Mouse (Mus musculus): ENCODE results near the gene Ptges. TPM values are rescaled to one million over a fixed set of nuclear protein-coding genes. Genes with fewer than 3 reads are reported as not detected.
"Not testable (repeated sequence)": the region's sequence is repeated elsewhere in the genome, so short reads cannot be mapped to it uniquely, and the experiment has no call there.

Gene Ptges
- polyA plus RNA-seq, 1 experiment from 2014 or later, result 4.4 TPM

DNA sequence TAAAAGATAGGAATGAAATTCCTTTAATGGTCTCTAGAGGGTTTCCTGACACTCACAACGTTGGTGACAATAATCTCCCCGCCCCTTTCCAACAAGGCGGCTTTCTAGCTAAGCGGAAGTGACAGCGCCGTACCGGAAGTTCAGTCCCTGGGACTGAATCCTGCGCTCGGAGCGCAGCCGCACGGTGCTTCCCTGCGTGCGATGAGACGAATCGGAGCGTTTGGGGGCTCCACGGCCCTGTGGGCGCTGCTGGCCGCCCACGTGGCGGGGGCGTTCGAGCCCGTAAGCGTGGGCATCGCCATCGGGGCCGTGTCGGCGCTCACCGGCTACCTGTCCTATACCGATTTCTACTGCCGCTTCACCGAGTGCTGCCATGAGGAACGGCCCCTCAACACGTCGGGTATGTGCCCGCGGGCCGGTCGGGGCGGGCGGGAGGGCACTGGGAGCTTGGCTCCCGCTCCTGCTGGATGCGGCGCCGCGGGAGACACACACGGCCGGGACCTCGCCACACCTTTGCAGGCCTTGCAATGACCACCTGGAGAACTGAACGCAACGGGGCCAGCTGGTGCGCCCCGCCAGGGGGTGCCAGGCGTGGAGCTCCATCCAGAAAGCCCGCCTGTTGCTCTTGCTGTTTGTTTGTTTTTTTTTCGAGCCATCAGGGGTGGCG is 23.3 kb upstream of the Ptges start, which contains the start of gene Tor1b:
TSS of gene Tor1b (plus strand) at position 136 of the 667 bp plus-strand sequence.
- peak within 1 kb of the TSS; percentile 86 for H3K4me3 ChIP-seq (replicated peaks; ENCODE audit: low read length)
- H3K27ac ChIP-seq (ENCODE audit: low read length), result peak within 1 kb of the TSS; percentile 84
- peak; percentile 97 for ATAC-seq
- H3K27me3 ChIP-seq (replicated peaks; ENCODE audit: control insufficient read depth, insufficient read depth, low read length), result no peaks in the 10 kb centered on the region
- WGBS, result under 1% methylated on average over 60 of the region's 60 CpGs
- H3K4me1 ChIP-seq (replicated peaks; ENCODE audit: control insufficient read depth, insufficient read depth, low read length), result peaks cover 20% of the 10 kb centered on the region
- peak within 1 kb of the TSS; percentile 86 for H3K9ac ChIP-seq (replicated peaks; ENCODE audit: low read depth, low read length)
- peaks cover 10% of the 10 kb centered on the region for H3K36me3 ChIP-seq (ENCODE audit: control insufficient read depth, insufficient read depth)
- no peaks in the 10 kb centered on the region for H3K9me3 ChIP-seq (ENCODE audit: control insufficient read depth, low read length)
- peak within 1 kb of the TSS; percentile 93 for H3K4me2 ChIP-seq (ENCODE audit: low read length)

- peak overlapping the region; percentile 71 for H3K27ac ChIP-seq (ENCODE audit: low read length)
- peak overlapping the region; percentile 93 for H3K4me2 ChIP-seq (ENCODE audit: low read length)
- peaks cover 7% of the 10 kb centered on the region for H3K36me3 ChIP-seq (ENCODE audit: control insufficient read depth, insufficient read depth)
- H3K4me3 ChIP-seq (replicated peaks; ENCODE audit: low read length), result peak overlapping the region; percentile 86
- H3K9ac ChIP-seq (replicated peaks; ENCODE audit: low read depth, low read length), result peak overlapping the region; percentile 86
- peaks cover 20% of the 10 kb centered on the region for H3K4me1 ChIP-seq (replicated peaks; ENCODE audit: control insufficient read depth, insufficient read depth, low read length)
- 22% methylated on average over 5 of the region's 5 CpGs for WGBS
- ATAC-seq, result no peak
- no peaks in the 10 kb centered on the region for H3K27me3 ChIP-seq (replicated peaks; ENCODE audit: control insufficient read depth, insufficient read depth, low read length)
- no peaks in the 10 kb centered on the region for H3K9me3 ChIP-seq (ENCODE audit: control insufficient read depth, low read length)
Measured at GRCm38 (mm10) chr2:30952457-30952823, 22.8 kb upstream of the Ptges start.

- H3K27me3 ChIP-seq (replicated peaks; ENCODE audit: control insufficient read depth, insufficient read depth, low read length), result no peaks in the 10 kb centered on the region
- peak overlapping the region; percentile 49 for H3K4me2 ChIP-seq (ENCODE audit: low read length)
- no peaks in the 10 kb centered on the region for H3K9me3 ChIP-seq (ENCODE audit: control insufficient read depth, low read length)
- ATAC-seq, result peak; percentile 79; the same call in 1 of the 2 replicates
- peak overlapping the region; percentile 36 for H3K4me3 ChIP-seq (replicated peaks; ENCODE audit: low read length)
- peaks cover 5% of the 10 kb centered on the region; the same call in 1 of the 2 replicates for H3K4me1 ChIP-seq (replicated peaks; ENCODE audit: control insufficient read depth, insufficient read depth, low read length)
- no peak overlapping the region for H3K27ac ChIP-seq (ENCODE audit: low read length)
- peak overlapping the region; percentile 39; the same call in 1 of the 2 replicates for H3K9ac ChIP-seq (replicated peaks; ENCODE audit: low read depth, low read length)
- H3K36me3 ChIP-seq (ENCODE audit: control insufficient read depth, insufficient read depth), result no peaks in the 10 kb centered on the region
- 30% methylated on average over 16 of the region's 16 CpGs for WGBS
Measured at GRCm38 (mm10) chr2:30942603-30943011, 12.9 kb upstream of the Ptges start.

GRCm38 (mm10) chr2:30942116-30942515 is 12.5 kb upstream of the Ptges start:
- WGBS, result 48% methylated on average over 7 of the region's 7 CpGs
- not testable (repeated sequence) for H3K9ac ChIP-seq (replicated peaks; ENCODE audit: low read depth, low read length); H3K27ac ChIP-seq (ENCODE audit: low read length); H3K4me1 ChIP-seq (replicated peaks; ENCODE audit: control insufficient read depth, insufficient read depth, low read length); ATAC-seq; H3K36me3 ChIP-seq (ENCODE audit: control insufficient read depth, insufficient read depth); H3K27me3 ChIP-seq (replicated peaks; ENCODE audit: control insufficient read depth, insufficient read depth, low read length); H3K4me3 ChIP-seq (replicated peaks; ENCODE audit: low read length); H3K9me3 ChIP-seq (ENCODE audit: control insufficient read depth, low read length); H3K4me2 ChIP-seq (ENCODE audit: low read length)

GRCm38 (mm10) chr2:30941586-30941985 is 11.9 kb upstream of the Ptges start:
- no peak overlapping the region for H3K27ac ChIP-seq (ENCODE audit: low read length)
- no peak for ATAC-seq
- no peaks in the 10 kb centered on the region for H3K9me3 ChIP-seq (ENCODE audit: control insufficient read depth, low read length)
- no peak overlapping the region for H3K9ac ChIP-seq (replicated peaks; ENCODE audit: low read depth, low read length)
- no peak overlapping the region for H3K4me3 ChIP-seq (replicated peaks; ENCODE audit: low read length)
- H3K27me3 ChIP-seq (replicated peaks; ENCODE audit: control insufficient read depth, insufficient read depth, low read length), result no peaks in the 10 kb centered on the region
- H3K4me2 ChIP-seq (ENCODE audit: low read length), result no peak overlapping the region
- H3K36me3 ChIP-seq (ENCODE audit: control insufficient read depth, insufficient read depth), result no peaks in the 10 kb centered on the region
- WGBS, result 91% methylated on average over 5 of the region's 5 CpGs
- peaks cover 5% of the 10 kb centered on the region; the same call in 1 of the 2 replicates for H3K4me1 ChIP-seq (replicated peaks; ENCODE audit: control insufficient read depth, insufficient read depth, low read length)

- no peaks in the 10 kb centered on the region for H3K9me3 ChIP-seq (ENCODE audit: control insufficient read depth, low read length)
- no peak for ATAC-seq
- WGBS, result 42% methylated on average over 4 of the region's 4 CpGs
- H3K4me1 ChIP-seq (replicated peaks; ENCODE audit: control insufficient read depth, insufficient read depth, low read length), result peaks cover 5% of the 10 kb centered on the region; the same call in 1 of the 2 replicates
- H3K27me3 ChIP-seq (replicated peaks; ENCODE audit: control insufficient read depth, insufficient read depth, low read length), result no peaks in the 10 kb centered on the region
- H3K36me3 ChIP-seq (ENCODE audit: control insufficient read depth, insufficient read depth), result no peaks in the 10 kb centered on the region
- no peak overlapping the region for H3K27ac ChIP-seq (ENCODE audit: low read length)
- H3K4me3 ChIP-seq (replicated peaks; ENCODE audit: low read length), result no peak overlapping the region
- no peak overlapping the region for H3K4me2 ChIP-seq (ENCODE audit: low read length)
- H3K9ac ChIP-seq (replicated peaks; ENCODE audit: low read depth, low read length), result no peak overlapping the region
Measured at GRCm38 (mm10) chr2:30938574-30938991, 8.9 kb upstream of the Ptges start.

GRCm38 (mm10) chr2:30937731-30938130 is 8.1 kb upstream of the Ptges start:
- no peak overlapping the region for H3K27ac ChIP-seq (ENCODE audit: low read length)
- ATAC-seq, result no peak
- H3K9me3 ChIP-seq (ENCODE audit: control insufficient read depth, low read length), result no peaks in the 10 kb centered on the region
- H3K4me3 ChIP-seq (replicated peaks; ENCODE audit: low read length), result no peak overlapping the region
- H3K4me2 ChIP-seq (ENCODE audit: low read length), result no peak overlapping the region
- H3K27me3 ChIP-seq (replicated peaks; ENCODE audit: control insufficient read depth, insufficient read depth, low read length), result no peaks in the 10 kb centered on the region
- no peaks in the 10 kb centered on the region for H3K36me3 ChIP-seq (ENCODE audit: control insufficient read depth, insufficient read depth)
- peaks cover 3% of the 10 kb centered on the region; the same call in 1 of the 2 replicates for H3K4me1 ChIP-seq (replicated peaks; ENCODE audit: control insufficient read depth, insufficient read depth, low read length)
- no peak overlapping the region for H3K9ac ChIP-seq (replicated peaks; ENCODE audit: low read depth, low read length)
- WGBS, result 84% methylated on average over 8 of the region's 8 CpGs

- H3K9me3 ChIP-seq (ENCODE audit: control insufficient read depth, low read length), result no peaks in the 10 kb centered on the region
- no peaks in the 10 kb centered on the region for H3K4me1 ChIP-seq (replicated peaks; ENCODE audit: control insufficient read depth, insufficient read depth, low read length)
- H3K27ac ChIP-seq (ENCODE audit: low read length), result no peak overlapping the region
- WGBS, result 62% methylated on average over 3 of the region's 3 CpGs
- no peak overlapping the region for H3K9ac ChIP-seq (replicated peaks; ENCODE audit: low read depth, low read length)
- H3K4me3 ChIP-seq (replicated peaks; ENCODE audit: low read length), result no peak overlapping the region
- H3K27me3 ChIP-seq (replicated peaks; ENCODE audit: control insufficient read depth, insufficient read depth, low read length), result no peaks in the 10 kb centered on the region
- no peak overlapping the region for H3K4me2 ChIP-seq (ENCODE audit: low read length)
- no peaks in the 10 kb centered on the region for H3K36me3 ChIP-seq (ENCODE audit: control insufficient read depth, insufficient read depth)
- no peak for ATAC-seq
Measured at GRCm38 (mm10) chr2:30936808-30937207, 7.1 kb upstream of the Ptges start.

- Histone ChIP-seq H3K4me2 (ENCODE audit: low read length) (no peak overlapping the region), H3K27ac (ENCODE audit: low read length) (no peak overlapping the region), H3K4me1 (replicated peaks; ENCODE audit: control insufficient read depth, insufficient read depth, low read length) (peaks cover 8% of the 10 kb centered on the region), H3K4me3 (replicated peaks; ENCODE audit: low read length) (no peak overlapping the region), H3K36me3 (ENCODE audit: control insufficient read depth, insufficient read depth) (no peaks in the 10 kb centered on the region), H3K9me3 (ENCODE audit: control insufficient read depth, low read length) (no peaks in the 10 kb centered on the region), H3K27me3 (replicated peaks; ENCODE audit: control insufficient read depth, insufficient read depth, low read length) (no peaks in the 10 kb centered on the region), H3K9ac (replicated peaks; ENCODE audit: low read depth, low read length) (no peak overlapping the region)
- no peak for ATAC-seq
- 23% methylated on average over 7 of the region's 7 CpGs for WGBS
Measured at GRCm38 (mm10) chr2:30933917-30934450, 4.3 kb upstream of the Ptges start.
